Mouse (Mus musculus): ENCODE results near the gene Ano8. TPM values are rescaled to one million over a fixed set of nuclear protein-coding genes. Genes with fewer than 3 reads are reported as not detected.

Gene Ano8
- polyA plus RNA-seq, 1 experiment from 2014 or later = 0.81 TPM

GRCm38 (mm10) chr8:71476099-71476940 lies 9.4 kb downstream of the Ano8 start:
- H3K27ac ChIP-seq = peak overlapping the region; percentile 90
- H3K36me3 ChIP-seq = peaks cover 30% of the 10 kb centered on the region
- WGBS = under 1% methylated on average over 77 of the region's 121 CpGs
- peak overlapping the region; percentile 94 for H3K4me2 ChIP-seq
- ATAC-seq (replicated peaks; ENCODE audit: insufficient number of reproducible peaks, insufficient read depth, low FRiP score, low read depth) = peak; percentile 72
- peak overlapping the region; percentile 81 for H3K9ac ChIP-seq
- peaks cover 15% of the 10 kb centered on the region for H3K4me1 ChIP-seq (replicated peaks)
- H3K27me3 ChIP-seq = peaks cover 14% of the 10 kb centered on the region
- no peaks in the 10 kb centered on the region for H3K9me3 ChIP-seq (replicated peaks)
- H3K4me3 ChIP-seq = peak overlapping the region; percentile 74

GRCm38 (mm10) chr8:71475702-71476075 lies 10.1 kb downstream of the Ano8 start:
- peak overlapping the region; percentile 90 for H3K27ac ChIP-seq
- peaks cover 9% of the 10 kb centered on the region; the same call in 1 of the 2 replicates for H3K27me3 ChIP-seq
- H3K36me3 ChIP-seq = peaks cover 31% of the 10 kb centered on the region
- H3K4me1 ChIP-seq (replicated peaks) = peaks cover 22% of the 10 kb centered on the region
- ATAC-seq (replicated peaks; ENCODE audit: insufficient number of reproducible peaks, insufficient read depth, low FRiP score, low read depth) = no peak
- WGBS = 23% methylated on average over 4 of the region's 4 CpGs
- H3K4me3 ChIP-seq = peak overlapping the region; percentile 74
- no peaks in the 10 kb centered on the region for H3K9me3 ChIP-seq (replicated peaks)
- peak overlapping the region; percentile 81 for H3K9ac ChIP-seq
- peak overlapping the region; percentile 94 for H3K4me2 ChIP-seq

GRCm38 (mm10) chr8:71474785-71475701 lies 10.7 kb downstream of the Ano8 start:
- H3K4me1 ChIP-seq (replicated peaks) = peaks cover 28% of the 10 kb centered on the region
- WGBS = 91% methylated on average over 25 of the region's 25 CpGs
- H3K9me3 ChIP-seq (replicated peaks) = no peaks in the 10 kb centered on the region
- H3K27me3 ChIP-seq = 0 out of 2 replicates have a peak, but pooled peaks cover 5% of the 10 kb centered on the region
- no peak overlapping the region for H3K4me3 ChIP-seq
- ATAC-seq (replicated peaks; ENCODE audit: insufficient number of reproducible peaks, insufficient read depth, low FRiP score, low read depth) = no peak
- peaks cover 31% of the 10 kb centered on the region for H3K36me3 ChIP-seq
- no peak overlapping the region for H3K27ac ChIP-seq
- H3K9ac ChIP-seq = no peak overlapping the region
- H3K4me2 ChIP-seq = no peak overlapping the region; the same call in 1 of the 2 replicates

GRCm38 (mm10) chr8:71474344-71474743 lies 11.4 kb downstream of the Ano8 start:
- Histone ChIP-seq H3K4me2 (no peak overlapping the region), H3K27ac (no peak overlapping the region), H3K27me3 (0 out of 2 replicates have a peak, but pooled peaks cover 5% of the 10 kb centered on the region), H3K9me3 (replicated peaks) (no peaks in the 10 kb centered on the region), H3K9ac (no peak overlapping the region), H3K4me1 (replicated peaks) (peaks cover 34% of the 10 kb centered on the region), H3K4me3 (no peak overlapping the region), H3K36me3 (peaks cover 31% of the 10 kb centered on the region)
- no peak for ATAC-seq (replicated peaks; ENCODE audit: insufficient number of reproducible peaks, insufficient read depth, low FRiP score, low read depth)
- 93% methylated on average over 18 of the region's 18 CpGs for WGBS

- 81% methylated on average over 8 of the region's 8 CpGs for WGBS
- H3K4me2 ChIP-seq = no peak overlapping the region
- peaks cover 31% of the 10 kb centered on the region for H3K36me3 ChIP-seq
- H3K9me3 ChIP-seq (replicated peaks) = no peaks in the 10 kb centered on the region
- H3K4me1 ChIP-seq (replicated peaks) = peaks cover 34% of the 10 kb centered on the region
- H3K27me3 ChIP-seq = no peaks in the 10 kb centered on the region
- no peak overlapping the region for H3K9ac ChIP-seq
- no peak overlapping the region for H3K27ac ChIP-seq
- no peak for ATAC-seq (replicated peaks; ENCODE audit: insufficient number of reproducible peaks, insufficient read depth, low FRiP score, low read depth)
- H3K4me3 ChIP-seq = no peak overlapping the region
These were observed 13.0 kb downstream of the Ano8 start for GRCm38 (mm10) chr8:71472601-71473386.

GRCm38 (mm10) chr8:71471861-71472260 lies 13.9 kb downstream of the Ano8 start:
- peaks cover 31% of the 10 kb centered on the region for H3K36me3 ChIP-seq
- ATAC-seq (replicated peaks; ENCODE audit: insufficient number of reproducible peaks, insufficient read depth, low FRiP score, low read depth) = no peak
- H3K9me3 ChIP-seq (replicated peaks) = no peaks in the 10 kb centered on the region
- 94% methylated on average over 17 of the region's 17 CpGs for WGBS
- no peak overlapping the region for H3K27ac ChIP-seq
- H3K4me3 ChIP-seq = no peak overlapping the region
- H3K9ac ChIP-seq = no peak overlapping the region
- no peaks in the 10 kb centered on the region for H3K27me3 ChIP-seq
- peaks cover 28% of the 10 kb centered on the region for H3K4me1 ChIP-seq (replicated peaks)
- H3K4me2 ChIP-seq = no peak overlapping the region

GRCm38 (mm10) chr8:71470913-71471255 lies 14.9 kb downstream of the Ano8 start:
- no peaks in the 10 kb centered on the region for H3K9me3 ChIP-seq (replicated peaks)
- H3K27ac ChIP-seq = no peak overlapping the region
- 82% methylated on average over 5 of the region's 5 CpGs for WGBS
- peaks cover 27% of the 10 kb centered on the region for H3K4me1 ChIP-seq (replicated peaks)
- no peak overlapping the region for H3K9ac ChIP-seq
- H3K27me3 ChIP-seq = no peaks in the 10 kb centered on the region
- peaks cover 34% of the 10 kb centered on the region for H3K36me3 ChIP-seq
- H3K4me2 ChIP-seq = no peak overlapping the region
- no peak overlapping the region for H3K4me3 ChIP-seq
- ATAC-seq (replicated peaks; ENCODE audit: insufficient number of reproducible peaks, insufficient read depth, low FRiP score, low read depth) = no peak

- Histone ChIP-seq H3K27ac (no peak overlapping the region), H3K4me2 (peak overlapping the region; percentile 93), H3K9me3 (replicated peaks) (no peaks in the 10 kb centered on the region), H3K36me3 (peaks cover 36% of the 10 kb centered on the region), H3K9ac (peak overlapping the region; percentile 81), H3K4me3 (peak overlapping the region; percentile 87), H3K4me1 (replicated peaks) (peaks cover 29% of the 10 kb centered on the region), H3K27me3 (no peaks in the 10 kb centered on the region)
- no peak for ATAC-seq (replicated peaks; ENCODE audit: insufficient number of reproducible peaks, insufficient read depth, low FRiP score, low read depth)
- 87% methylated on average over 3 of the region's 3 CpGs for WGBS
These were observed 15.4 kb downstream of the Ano8 start for GRCm38 (mm10) chr8:71470146-71470912.

- H3K9ac ChIP-seq = peak overlapping the region; percentile 81
- peaks cover 31% of the 10 kb centered on the region for H3K4me1 ChIP-seq (replicated peaks)
- no peaks in the 10 kb centered on the region for H3K27me3 ChIP-seq
- ATAC-seq (replicated peaks; ENCODE audit: insufficient number of reproducible peaks, insufficient read depth, low FRiP score, low read depth) = no peak
- H3K4me3 ChIP-seq = peak overlapping the region; percentile 87
- peaks cover 28% of the 10 kb centered on the region for H3K36me3 ChIP-seq
- 1% methylated on average over 24 of the region's 24 CpGs for WGBS
- peak overlapping the region; percentile 72 for H3K27ac ChIP-seq
- H3K4me2 ChIP-seq = peak overlapping the region; percentile 93
- H3K9me3 ChIP-seq (replicated peaks) = no peaks in the 10 kb centered on the region
These were observed 16.4 kb downstream of the Ano8 start for GRCm38 (mm10) chr8:71469411-71469810.

GRCm38 (mm10) chr8:71468916-71469315 lies 16.8 kb downstream of the Ano8 start, which contains the start of gene Dda1:
Dda1 (plus strand) TSS chr8:71469199.
- WGBS = under 1% methylated on average over 47 of the region's 52 CpGs
- Histone ChIP-seq H3K4me2 (peak within 1 kb of the TSS; percentile 93), H3K9ac (peak within 1 kb of the TSS; percentile 81), H3K9me3 (replicated peaks) (no peaks in the 10 kb centered on the region), H3K36me3 (peaks cover 23% of the 10 kb centered on the region), H3K27me3 (no peaks in the 10 kb centered on the region), H3K27ac (peak within 1 kb of the TSS; percentile 72), H3K4me1 (replicated peaks) (peaks cover 36% of the 10 kb centered on the region), H3K4me3 (peak within 1 kb of the TSS; percentile 87)
- ATAC-seq (replicated peaks; ENCODE audit: insufficient number of reproducible peaks, insufficient read depth, low FRiP score, low read depth) = peak; percentile 82
